Mouse (Mus musculus): ENCODE results near the gene C1qbp. TPM values are rescaled to one million over a fixed set of nuclear protein-coding genes. Genes with fewer than 3 reads are reported as not detected.
A peak's percentile ranks its signal among the peaks of the same experiment; 100 is the strongest.

Gene C1qbp
- 135 TPM in 2 replicates for polyA plus RNA-seq (2015; fragmentation: Nextera tagmentation; extraction: Ambion mirVana)

GRCm38 (mm10) chr11:70982557-70983228 lies at the start of gene C1qbp:
Gene C1qbp (minus strand): TSS chr11:70983026.
- no peaks in the 10 kb centered on the region for H3K9me3 ChIP-seq (ENCODE audit: low read length)
- peaks cover 10% of the 10 kb centered on the region for H3K4me1 ChIP-seq (ENCODE audit: insufficient read depth)
- H3K9ac ChIP-seq (replicated peaks), result peak within 1 kb of the TSS; percentile 85
- peak; percentile 97 for DNase-seq
- peak; percentile 98 for ATAC-seq
- H3K36me3 ChIP-seq (replicated peaks; ENCODE audit: insufficient read depth, low read length), result peaks cover 58% of the 10 kb centered on the region
- peak within 1 kb of the TSS; percentile 97 for H3K4me2 ChIP-seq (ENCODE audit: low read depth, low read length)
- peak within 1 kb of the TSS; percentile 91 for H3K4me3 ChIP-seq (ENCODE audit: low read depth, low read length)
- 1% methylated on average over 52 of the region's 64 CpGs for whole genome bisulfite sequencing (ENCODE audit: insufficient replicate concordance)
- H3K27ac ChIP-seq (ENCODE audit: low read depth), result peak within 1 kb of the TSS; percentile 83
- TF ChIP-seq CTCF (IDR thresholded peaks at IDR 0.05; ENCODE audit: low read depth), result peak; percentile 99
- TF ChIP-seq EP300 (IDR thresholded peaks at IDR 0.05; ENCODE audit: low read depth), result no peak
- no peaks in the 10 kb centered on the region for H3K27me3 ChIP-seq (ENCODE audit: insufficient read depth, low read length)

- no peak overlapping the region for H3K27ac ChIP-seq (ENCODE audit: low read depth)
These were observed 49.2 kb upstream of the C1qbp start for GRCm38 (mm10) chr11:71032070-71032469.

GRCm38 (mm10) chr11:71029403-71030118 lies 46.7 kb upstream of the C1qbp start:
- TF ChIP-seq CTCF (IDR thresholded peaks at IDR 0.05; ENCODE audit: low read depth) (peak; percentile 18; the same call in 1 of the 2 replicates), EP300 (IDR thresholded peaks at IDR 0.05; ENCODE audit: low read depth) (no peak)
- Histone ChIP-seq H3K27me3 (ENCODE audit: insufficient read depth, low read length) (peaks cover 8% of the 10 kb centered on the region; the same call in 1 of the 2 replicates), H3K4me1 (ENCODE audit: insufficient read depth) (peaks cover 7% of the 10 kb centered on the region), H3K27ac (ENCODE audit: low read depth) (no peak overlapping the region), H3K36me3 (replicated peaks; ENCODE audit: insufficient read depth, low read length) (peaks cover 33% of the 10 kb centered on the region), H3K9ac (replicated peaks) (no peak overlapping the region), H3K4me3 (ENCODE audit: low read depth, low read length) (no peak overlapping the region), H3K9me3 (ENCODE audit: low read length) (no peaks in the 10 kb centered on the region), H3K4me2 (ENCODE audit: low read depth, low read length) (no peak overlapping the region)
- ATAC-seq (no peak), DNase-seq (no peak)
- 71% methylated on average over 3 of the region's 3 CpGs for WGBS (ENCODE audit: insufficient replicate concordance)

More at GRCm38 (mm10) chr11:71032070-71032469, 49.2 kb upstream of the C1qbp start:
- peaks cover 10% of the 10 kb centered on the region; the same call in 1 of the 2 replicates for H3K27me3 ChIP-seq (ENCODE audit: insufficient read depth, low read length)
- 65% methylated on average over 7 of the region's 7 CpGs for WGBS (ENCODE audit: insufficient replicate concordance)
- no peak overlapping the region for H3K4me3 ChIP-seq (ENCODE audit: low read depth, low read length)
- H3K9ac ChIP-seq (replicated peaks), result no peak overlapping the region
- no peak for TF ChIP-seq EP300 (IDR thresholded peaks at IDR 0.05; ENCODE audit: low read depth)
- TF ChIP-seq CTCF (IDR thresholded peaks at IDR 0.05; ENCODE audit: low read depth), result no peak
- H3K36me3 ChIP-seq (replicated peaks; ENCODE audit: insufficient read depth, low read length), result peaks cover 10% of the 10 kb centered on the region
- H3K4me2 ChIP-seq (ENCODE audit: low read depth, low read length), result no peak overlapping the region
- H3K4me1 ChIP-seq (ENCODE audit: insufficient read depth), result peaks cover 7% of the 10 kb centered on the region
- no peak for ATAC-seq
- H3K9me3 ChIP-seq (ENCODE audit: low read length), result no peaks in the 10 kb centered on the region
- DNase-seq, result no peak

- Histone ChIP-seq H3K4me2 (ENCODE audit: low read depth, low read length) (no peak overlapping the region), H3K27ac (ENCODE audit: low read depth) (no peak overlapping the region), H3K9ac (replicated peaks) (no peak overlapping the region), H3K4me3 (ENCODE audit: low read depth, low read length) (no peak overlapping the region), H3K9me3 (ENCODE audit: low read length) (no peaks in the 10 kb centered on the region), H3K36me3 (replicated peaks; ENCODE audit: insufficient read depth, low read length) (peaks cover 37% of the 10 kb centered on the region), H3K27me3 (ENCODE audit: insufficient read depth, low read length) (peaks cover 7% of the 10 kb centered on the region; the same call in 1 of the 2 replicates), H3K4me1 (ENCODE audit: insufficient read depth) (peaks cover 7% of the 10 kb centered on the region)
- WGBS (ENCODE audit: insufficient replicate concordance), result 74% methylated on average over 3 of the region's 3 CpGs
- TF ChIP-seq CTCF (IDR thresholded peaks at IDR 0.05; ENCODE audit: low read depth) (no peak), EP300 (IDR thresholded peaks at IDR 0.05; ENCODE audit: low read depth) (no peak)
- DNase-seq (no peak), ATAC-seq (no peak)
These were observed 45.5 kb upstream of the C1qbp start for GRCm38 (mm10) chr11:71028280-71028679.

GRCm38 (mm10) chr11:71019201-71020068 lies 36.6 kb upstream of the C1qbp start, which contains the start of the genes Mis12 and Derl2:
Gene Mis12 (plus strand): TSS chr11:71019611.
Gene Derl2 (minus strand): TSS chr11:71019841.
- Histone ChIP-seq H3K27ac (ENCODE audit: low read depth) (peak within 1 kb of the TSS; percentile 84), H3K27me3 (ENCODE audit: insufficient read depth, low read length) (no peaks in the 10 kb centered on the region), H3K4me2 (ENCODE audit: low read depth, low read length) (peak within 1 kb of the TSS; percentile 91), H3K9ac (replicated peaks) (peak within 1 kb of the TSS; percentile 89), H3K9me3 (ENCODE audit: low read length) (no peaks in the 10 kb centered on the region), H3K4me1 (ENCODE audit: insufficient read depth) (peaks cover 29% of the 10 kb centered on the region), H3K4me3 (ENCODE audit: low read depth, low read length) (peak within 1 kb of the TSS; percentile 96), H3K36me3 (replicated peaks; ENCODE audit: insufficient read depth, low read length) (peaks cover 17% of the 10 kb centered on the region)
- peak; percentile 97 for DNase-seq
- peak; percentile 98 for ATAC-seq
- under 1% methylated on average over 68 of the region's 71 CpGs for WGBS (ENCODE audit: insufficient replicate concordance)
- TF ChIP-seq CTCF (IDR thresholded peaks at IDR 0.05; ENCODE audit: low read depth), result no peak
- peak; percentile 80 for TF ChIP-seq EP300 (IDR thresholded peaks at IDR 0.05; ENCODE audit: low read depth)

All from liver, postnatal 0 days (tissue).